Mouse (Mus musculus) lung, postnatal 0 days (tissue): ENCODE results near the gene Gstm3.

Experiments used
- CTCF ChIP-seq: IDR thresholded peaks from 2 replicates; pipeline ENCODE4 v1.5.1; 2016; ENCODE audit warnings: antibody characterized with exemption, mild to moderate bottlenecking
- EP300 ChIP-seq: IDR thresholded peaks from 2 replicates; pipeline ENCODE4 v1.6.1; 2016; ENCODE audit warnings: antibody characterized with exemption, mild to moderate bottlenecking, control low read depth

DNA sequence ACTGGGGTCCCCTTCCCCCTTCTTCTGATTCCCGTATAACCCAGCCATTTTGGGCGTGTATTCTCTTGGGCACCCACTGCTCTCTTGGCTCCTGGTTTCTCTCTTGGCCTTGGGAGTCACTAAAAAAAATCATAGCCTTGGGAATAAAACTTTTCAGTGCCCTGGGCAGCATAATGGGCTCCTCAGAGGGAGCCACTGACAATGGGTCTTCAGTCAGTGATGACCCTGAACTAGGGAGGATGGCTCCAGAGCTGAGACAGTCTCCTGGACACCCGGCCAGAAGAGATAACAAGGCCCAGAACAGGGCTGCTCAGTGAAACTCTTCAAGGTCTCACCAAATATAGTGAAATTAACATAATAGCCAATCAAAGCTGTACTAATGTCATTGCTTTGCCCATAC, 29.5 kb upstream of the Gstm3 start:
- TF ChIP-seq CTCF (no peak), EP300 (no peak)
